Mouse (Mus musculus) neural tube, embryonic 11.5 days (tissue): ENCODE measurements around the gene Gm12800. TPM values are rescaled to one million over a fixed set of nuclear protein-coding genes. Genes with fewer than 3 reads are reported as not detected.

ENCODE experiments used
- polyA plus RNA-seq: library from polyadenylated mRNA; unstranded; fragments of >200 nt; fragmentation: Nextera tagmentation; extraction: Ambion mirVana; gene quantifications from 2 replicates; pipeline ENCODE4 v1.2.1, GENCODE M21; 2014

Gm12800 gene
- polyA plus RNA-seq, 1 experiment from 2014 or later = not detected

Other genes starting within 250 kb of the Gm12800 start
- gene Lepr, start 191.7 kb upstream of the Gm12800 start, polyA plus RNA-seq = 5.2 and 5.5 TPM in 2 replicates
- not detected in 2 replicates for gene B020004J07Rik, start 65.1 kb upstream of the Gm12800 start, polyA plus RNA-seq
- not detected in 2 replicates for gene C130073F10Rik, start 15.3 kb upstream of the Gm12800 start, polyA plus RNA-seq
- gene Gm12794, start 31.3 kb downstream of the Gm12800 start, polyA plus RNA-seq = not detected in 2 replicates
- not detected in 2 replicates for gene Gm12790, start 71.9 kb downstream of the Gm12800 start, polyA plus RNA-seq
- gene Gm12789, start 77.5 kb downstream of the Gm12800 start, polyA plus RNA-seq = not detected in 2 replicates
- 14.6 and 15.7 TPM in 2 replicates for gene Pde4b, start 178.4 kb downstream of the Gm12800 start, polyA plus RNA-seq